Mouse (Mus musculus) mammary gland, adult 2 months (tissue): ENCODE data around the gene Olfr1215. TPM values are rescaled to one million over a fixed set of nuclear protein-coding genes. Genes with fewer than 3 reads are reported as not detected.

Experiments used
- polyA plus RNA-seq: library from polyadenylated mRNA; depleted of rRNA; stranded (reverse); fragments of >200 nt; gene quantifications from 2 replicates; pipeline ENCODE4 v1.2.3, GENCODE M21; 2012; ENCODE audit warnings: low replicate concordance; rRNA removed

Gene Olfr1215
- not detected in 2 replicates for polyA plus RNA-seq

DNA sequence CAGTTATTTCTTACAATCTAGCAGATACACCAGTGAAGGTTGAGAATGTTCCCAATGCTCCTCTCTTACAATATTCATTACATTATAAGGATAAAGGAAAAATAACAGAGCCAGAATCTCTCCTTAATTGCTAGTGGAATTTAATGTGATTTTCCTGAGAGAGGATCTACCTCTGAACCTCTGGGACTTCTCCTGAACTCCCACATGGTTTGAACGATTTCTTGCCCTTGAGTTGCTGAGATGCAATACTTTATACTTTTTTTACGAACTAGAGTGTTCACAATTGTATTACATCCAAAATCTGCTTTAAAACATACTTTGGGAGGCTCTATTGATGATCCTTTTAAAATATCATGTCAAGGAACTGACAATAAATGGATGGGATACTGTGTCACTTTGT lies at the start of gene Olfr1215:
Gene Olfr1215, minus strand, starts transcription at position 101 of the 400 bp plus-strand sequence.

DNA sequence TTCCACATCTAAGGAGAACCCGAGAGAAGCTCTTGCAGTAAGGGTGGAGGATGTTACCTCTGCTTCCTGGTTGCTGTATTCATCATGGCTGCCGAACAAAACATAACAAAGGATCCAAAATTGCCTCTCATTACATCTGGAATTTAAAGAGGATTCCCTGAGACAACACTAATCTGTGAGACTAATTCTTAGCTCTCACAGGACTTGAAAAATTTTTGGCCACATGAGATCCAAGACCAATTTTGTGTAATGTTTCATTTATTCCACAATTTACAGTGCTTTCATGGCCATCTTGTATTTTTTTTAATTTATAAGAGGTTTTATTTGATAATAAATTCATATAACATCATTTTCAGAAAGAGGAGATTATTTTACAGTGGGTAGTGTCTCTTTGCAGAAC lies 25.2 kb upstream of the Olfr1215 start, which contains the start of gene Olfr1217:
Gene Olfr1217, minus strand, starts transcription at position 101 of the 400 bp plus-strand sequence.

DNA sequence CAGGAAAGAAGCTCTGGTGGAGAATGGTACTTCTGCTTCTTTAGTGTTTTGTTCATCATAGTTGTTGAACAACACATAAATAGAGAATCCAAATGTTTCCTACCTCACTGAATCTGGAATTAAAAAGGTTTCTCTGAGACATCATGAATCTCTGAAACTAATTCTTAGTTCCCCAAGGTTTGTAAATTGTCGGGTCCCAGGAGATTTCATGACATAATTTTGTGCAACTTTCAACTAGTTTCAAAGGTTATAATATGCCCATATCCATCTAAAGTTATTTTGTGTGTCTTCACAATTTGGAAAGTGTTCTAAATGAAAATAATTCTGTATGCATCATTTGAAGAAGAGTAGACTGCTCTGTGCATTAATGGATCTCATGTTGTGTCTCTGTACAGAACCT lies 11.5 kb upstream of the Olfr1215 start, which contains the start of gene Olfr1216:
Gene Olfr1216, minus strand, starts transcription at position 101 of the 400 bp plus-strand sequence.

DNA sequence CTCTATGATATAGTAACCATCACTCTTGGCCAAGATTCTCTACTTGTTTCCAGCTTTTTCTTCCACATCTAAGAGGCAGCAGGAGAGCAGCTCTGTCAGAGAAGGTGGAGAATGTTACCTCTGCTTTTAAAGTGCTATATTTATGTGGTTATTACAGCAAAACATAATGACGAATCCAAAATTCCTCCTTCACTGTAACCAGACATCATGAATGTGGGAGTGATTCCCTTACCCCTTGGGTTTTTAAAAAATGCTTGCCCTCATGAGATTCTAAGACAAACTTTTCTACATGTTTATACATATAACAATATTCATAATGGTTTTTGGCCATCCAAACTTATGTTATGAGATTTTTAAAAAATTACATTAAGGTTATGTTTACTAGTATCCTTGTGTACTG lies 14.2 kb downstream of the Olfr1215 start, which contains the start of gene Olfr1214:
Gene Olfr1214, minus strand, starts transcription at position 101 of the 400 bp plus-strand sequence.

DNA sequence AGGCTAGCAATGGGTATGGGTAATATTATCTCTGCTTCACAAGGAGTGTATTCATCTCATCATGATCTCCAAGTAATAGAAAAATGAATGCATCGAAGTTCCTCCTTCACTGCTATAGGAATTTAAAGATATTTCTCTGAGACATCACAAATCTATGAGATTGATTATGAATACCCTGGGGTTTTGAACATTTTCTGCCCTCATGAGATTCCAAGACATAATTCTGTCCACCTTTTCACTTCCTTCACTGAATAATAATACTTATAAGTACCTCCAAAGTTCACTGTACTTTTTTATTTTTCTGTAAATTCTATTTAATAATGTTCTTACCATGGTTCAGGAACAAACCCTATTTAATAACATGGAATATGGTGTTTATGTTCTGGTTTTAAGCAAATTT lies 26.6 kb downstream of the Olfr1215 start, which contains the start of gene Gm13762:
Gene Gm13762, minus strand, starts transcription at position 101 of the 400 bp plus-strand sequence.

DNA sequence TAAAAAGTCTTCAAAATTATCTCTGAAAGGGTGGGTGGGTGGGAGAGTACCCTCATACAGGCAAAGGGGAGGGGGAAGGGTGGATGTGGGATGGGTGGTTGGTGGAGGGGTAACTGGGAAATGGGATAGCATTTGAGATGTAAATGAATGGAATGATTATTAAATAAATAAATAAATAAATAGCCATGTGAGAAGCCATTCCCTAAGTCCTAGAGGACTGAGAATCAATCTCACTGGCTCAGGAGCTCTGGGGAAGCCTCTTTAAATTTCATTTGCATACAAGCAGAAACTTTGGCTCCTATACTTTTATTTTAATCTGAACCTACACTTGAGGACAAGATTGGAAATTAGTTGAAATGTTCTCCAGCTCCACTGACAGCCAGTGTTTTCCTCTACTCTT lies 53.1 kb downstream of the Olfr1215 start, which contains the start of gene Olfr1212:
Gene Olfr1212, plus strand, starts transcription at position 301 of the 400 bp plus-strand sequence.

Other genes with a start within 250 kb of the Olfr1215 start
- gene Olfr1199, start 246.5 kb downstream of the Olfr1215 start, polyA plus RNA-seq = not detected in 2 replicates
- not detected in 2 replicates for gene Olfr1200, start 236.5 kb downstream of the Olfr1215 start, polyA plus RNA-seq
- not detected in 2 replicates for gene Olfr1201, start 213.9 kb downstream of the Olfr1215 start, polyA plus RNA-seq
- gene Olfr1202, start 192.5 kb downstream of the Olfr1215 start, polyA plus RNA-seq = not detected in 2 replicates
- not detected in 2 replicates for gene Olfr1205, start 177.2 kb downstream of the Olfr1215 start, polyA plus RNA-seq
- not detected in 2 replicates for gene Olfr1204, start 157.7 kb downstream of the Olfr1215 start, polyA plus RNA-seq
- gene Olfr1206, start 143.7 kb downstream of the Olfr1215 start, polyA plus RNA-seq = not detected in 2 replicates
- not detected in 2 replicates for gene Olfr1208, start 104.7 kb downstream of the Olfr1215 start, polyA plus RNA-seq
- gene Olfr1209, start 91.8 kb downstream of the Olfr1215 start, polyA plus RNA-seq = not detected in 2 replicates
- not detected in 2 replicates for gene Olfr1211, start 68.9 kb downstream of the Olfr1215 start, polyA plus RNA-seq
- gene Olfr1212, start 53.0 kb downstream of the Olfr1215 start, polyA plus RNA-seq = not detected in 2 replicates
- not detected in 2 replicates for gene Gm13762, start 26.7 kb downstream of the Olfr1215 start, polyA plus RNA-seq
- not detected in 2 replicates for gene Olfr1214, start 14.3 kb downstream of the Olfr1215 start, polyA plus RNA-seq
- not detected in 2 replicates for gene Olfr1216, start 11.4 kb upstream of the Olfr1215 start, polyA plus RNA-seq
- not detected in 2 replicates for gene Olfr1217, start 25.1 kb upstream of the Olfr1215 start, polyA plus RNA-seq
- gene Olfr1218, start 54.2 kb upstream of the Olfr1215 start, polyA plus RNA-seq = not detected in 2 replicates
- not detected in 2 replicates for gene Olfr1219, start 76.5 kb upstream of the Olfr1215 start, polyA plus RNA-seq
- not detected in 2 replicates for gene Olfr1220, start 99.9 kb upstream of the Olfr1215 start, polyA plus RNA-seq
- not detected in 2 replicates for gene Olfr1221, start 110.3 kb upstream of the Olfr1215 start, polyA plus RNA-seq
- not detected in 2 replicates for gene Olfr1222, start 126.1 kb upstream of the Olfr1215 start, polyA plus RNA-seq
- not detected in 2 replicates for gene Olfr1223, start 144.6 kb upstream of the Olfr1215 start, polyA plus RNA-seq
- gene Olfr1224-ps1, start 157.1 kb upstream of the Olfr1215 start, polyA plus RNA-seq = not detected in 2 replicates
- gene Olfr1225, start 167.7 kb upstream of the Olfr1215 start, polyA plus RNA-seq = not detected in 2 replicates
- gene Olfr1226, start 193.1 kb upstream of the Olfr1215 start, polyA plus RNA-seq = not detected in 2 replicates
- gene Olfr1228, start 247.1 kb upstream of the Olfr1215 start, polyA plus RNA-seq = not detected in 2 replicates